Mouse (Mus musculus) kidney, adult 2 months (tissue): Measurements from ENCODE around the gene Gm17174. TPM values are rescaled to one million over a fixed set of nuclear protein-coding genes. Genes with fewer than 3 reads are reported as not detected.
"Not testable (repeated sequence)": the region's sequence is repeated elsewhere in the genome, so short reads cannot be mapped to it uniquely, and the experiment has no call there.

Experiments
- DNase-seq: peaks from one replicate; pipeline ENCODE4 v3.0.0; 2021
- H3K27ac ChIP-seq: fragments of 200-500 bp; 2 replicates; pipeline ENCODE4 v1.5.1; 2012; ENCODE audit warnings: low read depth, low read length, control low read depth, inconsistent platforms; ENCODE audit not compliant: insufficient read depth
- H3K27me3 ChIP-seq: fragments of 200-500 bp; replicated peaks from 2 replicates; pipeline ENCODE4 v1.6.1; 2012; ENCODE audit warnings: mild to moderate bottlenecking, moderate library complexity, low read length, inconsistent platforms; ENCODE audit not compliant: control insufficient read depth, insufficient read depth
- H3K36me3 ChIP-seq: fragments of 200-500 bp; 2 replicates; pipeline ENCODE4 v1.6.1; 2012; ENCODE audit warnings: mild to moderate bottlenecking, moderate library complexity, low read length, inconsistent platforms; ENCODE audit not compliant: control insufficient read depth, insufficient read depth
- H3K4me1 ChIP-seq: fragments of 200-500 bp; 2 replicates; pipeline ENCODE4 v1.6.1; 2011; ENCODE audit warnings: low read length; ENCODE audit not compliant: control insufficient read depth, insufficient read depth
- H3K4me3 ChIP-seq: fragments of 200-500 bp; 2 replicates; pipeline ENCODE4 v1.5.1; 2011; ENCODE audit warnings: mild to moderate bottlenecking, low read depth, low read length, control low read depth; ENCODE audit not compliant: insufficient read depth
- CTCF ChIP-seq: fragments of 200-500 bp; conservative IDR thresholded peaks from 2 replicates; pipeline ENCODE4 v1.5.1; 2011; ENCODE audit warnings: low read depth, mild to moderate bottlenecking, control low read depth, low read length, moderate library complexity, mixed read lengths; ENCODE audit not compliant: insufficient read depth, insufficient read length
- POLR2A ChIP-seq: fragments of 200-500 bp; IDR thresholded peaks from one replicate; pipeline ENCODE4 v1.6.1; 2011; ENCODE audit warnings: low read depth, low read length, control low read depth
- WGBS: fragments of 180-500 bp; shearing (Covaris S2); methylation state at CpG from one replicate; pipeline ENCODE4 v1.1.7; 2018; 5-methylcytosine and 5-hydroxymethylcytosine counted together
- polyA plus RNA-seq: library from polyadenylated mRNA; depleted of rRNA; stranded (reverse); fragments of >200 nt; gene quantifications from 2 replicates; pipeline ENCODE4 v1.2.3, GENCODE M21; 2012; rRNA removed

Gm17174 gene
- polyA plus RNA-seq, result not detected in 2 replicates

DNA sequence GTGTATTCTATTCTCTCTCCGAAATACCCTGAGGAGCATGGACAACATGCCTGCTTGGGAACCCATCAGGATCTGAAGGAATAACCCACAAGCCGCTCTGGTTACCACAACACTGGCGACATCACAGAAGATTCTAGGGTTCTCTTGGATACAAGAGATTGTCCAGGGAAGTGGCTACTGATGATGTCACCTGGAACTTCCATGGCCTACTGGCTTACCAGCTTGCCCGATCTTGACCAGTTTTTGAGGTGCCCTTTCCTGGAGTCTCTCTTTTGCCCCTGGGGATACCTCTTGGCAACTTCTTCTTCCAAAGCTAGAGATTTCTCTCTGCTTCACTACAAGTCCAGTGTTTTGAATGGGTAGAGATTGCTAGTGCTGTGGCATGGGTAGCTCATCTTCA is at the start of gene Gm17174:
Gene Gm17174, minus strand, starts transcription at position 101 of the 400 bp plus-strand sequence.
- H3K4me3 ChIP-seq, result not testable (repeated sequence)

DNA sequence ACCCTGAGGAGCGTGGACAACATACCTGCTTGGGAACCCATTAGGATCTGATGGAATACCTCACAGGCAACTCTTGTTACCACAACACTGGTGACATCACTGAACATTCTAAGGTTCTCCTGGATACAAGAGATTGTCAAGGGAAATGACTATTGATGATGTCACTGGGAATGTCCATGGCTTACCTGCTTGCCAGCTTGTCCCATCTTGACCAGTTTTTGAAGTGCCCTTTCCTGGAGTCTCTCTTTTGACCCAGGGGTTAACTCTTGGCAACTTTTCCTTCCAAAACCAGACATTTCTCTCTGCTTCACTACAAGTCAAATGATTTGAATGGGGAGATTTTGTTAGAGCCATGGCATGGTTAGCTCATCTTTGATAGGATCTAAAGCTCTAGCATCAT is 43.6 kb upstream of the Gm17174 start, which contains the start of gene Gm4181:
Gene Gm4181, minus strand, starts transcription at position 101 of the 400 bp plus-strand sequence.
- not testable (repeated sequence) for H3K27ac ChIP-seq, H3K4me1 ChIP-seq, H3K36me3 ChIP-seq, H3K27me3 ChIP-seq, H3K4me3 ChIP-seq, DNase-seq
- 81% methylated on average over 1 of the region's 1 CpGs for WGBS

More for the DNA sequence above, at the start of gene Gm17174:
- not testable (repeated sequence) for H3K4me1 ChIP-seq, H3K27me3 ChIP-seq, H3K36me3 ChIP-seq, DNase-seq, H3K27ac ChIP-seq
- 91% methylated on average over 4 of the region's 4 CpGs for WGBS

DNA sequence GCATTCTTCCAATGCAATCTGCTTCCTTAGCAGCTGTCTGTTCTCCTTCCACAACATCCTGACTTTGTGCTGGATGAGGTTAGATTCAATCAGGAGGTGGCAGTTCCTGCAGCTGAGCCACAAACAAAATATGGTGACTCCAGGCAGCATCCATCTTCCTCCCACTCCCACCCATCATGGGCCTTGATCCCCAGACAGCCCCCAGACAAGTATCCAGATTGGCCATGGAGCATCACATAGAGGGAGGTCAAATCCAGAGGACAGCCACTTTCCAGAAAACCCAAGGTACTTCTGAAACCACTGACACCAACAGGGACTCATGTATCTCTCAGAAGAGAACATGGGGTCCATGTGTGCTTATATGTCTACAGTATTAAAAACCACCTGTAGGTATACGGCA is 40.5 kb upstream of the Gm17174 start:
- WGBS, result 97% methylated on average over 1 of the region's 1 CpGs
- not testable (repeated sequence) for H3K27me3 ChIP-seq, H3K27ac ChIP-seq, H3K36me3 ChIP-seq, H3K4me3 ChIP-seq, H3K4me1 ChIP-seq
- DNase-seq, result peak; percentile 9

- 89% methylated on average over 1 of the region's 1 CpGs for WGBS
These were observed 19.3 kb upstream of the Gm17174 start, which contains the start of gene Gm17078 for GRCm38 (mm10) chr14:51611210-51611609. TSS of gene Gm17078 (minus strand) at chr14:51611310.

GRCm38 (mm10) chr14:51573963-51574362 is 18.0 kb downstream of the Gm17174 start, which contains the start of gene Gm17175:
TSS of gene Gm17175 (minus strand) at chr14:51574063.
- H3K36me3 ChIP-seq, H3K27me3 ChIP-seq, H3K4me1 ChIP-seq, DNase-seq, H3K27ac ChIP-seq, H3K4me3 ChIP-seq: not testable (repeated sequence)
- WGBS, result 96% methylated on average over 2 of the region's 2 CpGs

More at GRCm38 (mm10) chr14:51611210-51611609, 19.3 kb upstream of the Gm17174 start, which contains the start of gene Gm17078:
- Histone ChIP-seq H3K27ac (no peak within 1 kb of the TSS), H3K4me1 (no peaks in the 10 kb centered on the region), H3K4me3 (no peak within 1 kb of the TSS), H3K36me3 (no peaks in the 10 kb centered on the region), H3K27me3 (no peaks in the 10 kb centered on the region)
- no peak for DNase-seq
- TF ChIP-seq CTCF, result no peak
- TF ChIP-seq POLR2A, result no peak

- Histone ChIP-seq H3K36me3 (no peaks in the 10 kb centered on the region), H3K4me3 (no peak within 1 kb of the TSS), H3K27ac (no peak within 1 kb of the TSS), H3K27me3 (no peaks in the 10 kb centered on the region), H3K4me1 (no peaks in the 10 kb centered on the region)
- TF ChIP-seq POLR2A (no peak), CTCF (no peak)
- DNase-seq, result no peak
- WGBS, result 89% methylated on average over 4 of the region's 4 CpGs
These were observed 39.4 kb downstream of the Gm17174 start, which contains the start of gene Gm5622 for GRCm38 (mm10) chr14:51552490-51552889. TSS of gene Gm5622 (plus strand) at chr14:51552790.

Other genes with a start within 250 kb of the Gm17174 start
- gene Gm7247, start 230.4 kb downstream of the Gm17174 start, polyA plus RNA-seq, result not detected in 2 replicates
- gene Vmn2r88, start 181.3 kb downstream of the Gm17174 start, polyA plus RNA-seq, result not detected in 2 replicates
- not detected in 2 replicates for gene Vmn2r89, start 140.3 kb downstream of the Gm17174 start, polyA plus RNA-seq
- not detected in 2 replicates for gene Gm5622, start 39.3 kb downstream of the Gm17174 start, polyA plus RNA-seq
- gene Gm17175, start 18.1 kb downstream of the Gm17174 start, polyA plus RNA-seq, result not detected in 2 replicates
- gene Gm17078, start 19.2 kb upstream of the Gm17174 start, polyA plus RNA-seq, result not detected in 2 replicates
- gene Gm4181, start 43.5 kb upstream of the Gm17174 start, polyA plus RNA-seq, result not detected in 2 replicates
- not detected in 2 replicates for gene Gm17079, start 103.3 kb upstream of the Gm17174 start, polyA plus RNA-seq
- gene Gm5800, start 125.0 kb upstream of the Gm17174 start, polyA plus RNA-seq, result not detected in 2 replicates
- not detected in 2 replicates for gene Ang4, start 181.5 kb upstream of the Gm17174 start, polyA plus RNA-seq
- gene AY358078, start 207.9 kb upstream of the Gm17174 start, polyA plus RNA-seq, result not detected in 2 replicates